ENCODE assay signal across 27 mouse cellular contexts in genomic region chr11:94003346-94003745, GRCm38 (mm10). TPM values are rescaled to one million over a fixed set of nuclear protein-coding genes. Genes with fewer than 3 reads are reported as not detected.
"Had no signal": no experiment of that assay in that cellular context is flagged by ENCODE, and none has a peak within 500 bp of the region (broad histone marks: within the 10 kb centered on the region; RNA-seq: fewer than 3 reads in every experiment).

No protein-coding gene starts in this region.

- H3K9ac ChIP-seq: embryonic facial prominence, embryonic 12.5 days; embryonic facial prominence, embryonic 13.5 days; embryonic facial prominence, embryonic 15.5 days; forebrain, embryonic 12.5 days; forebrain, embryonic 13.5 days; forebrain, embryonic 15.5 days; forebrain, postnatal 0 days had no signal

- DNase-seq: cerebellum, adult 2 months; cerebellum, adult 8-10 months; cerebellum, adult 9-10 months; cerebellum, adult 9-11 months; cerebellum, postnatal 10 days; cerebellum, postnatal 14 days; cerebellum, postnatal 25 days; cerebellum, postnatal 36 days; embryo, embryonic 11 days; forebrain, postnatal 0 days; gastrocnemius, adult 2 months; gastrocnemius, postnatal 10 days; gastrocnemius, postnatal 14 days; gastrocnemius, postnatal 25 days; gastrocnemius, postnatal 36 days; heart, adult 11 months; heart, adult 18-20 months had no signal

- H3K27ac ChIP-seq: embryonic facial prominence, embryonic 10.5 days; embryonic facial prominence, embryonic 12.5 days; embryonic facial prominence, embryonic 13.5 days; embryonic facial prominence, embryonic 15.5 days; forebrain, embryonic 10.5 days; forebrain, embryonic 12.5 days; forebrain, embryonic 13.5 days; forebrain, embryonic 15.5 days; gastrocnemius, adult 2 months had no signal

- H3K4me3 ChIP-seq: embryonic facial prominence, embryonic 10.5 days; embryonic facial prominence, embryonic 12.5 days; embryonic facial prominence, embryonic 13.5 days; embryonic facial prominence, embryonic 15.5 days; erythroblast, embryonic 14.5 days; forebrain, embryonic 10.5 days; forebrain, embryonic 12.5 days; forebrain, embryonic 13.5 days; forebrain, embryonic 15.5 days; gastrocnemius, adult 2 months had no signal

- H3K4me1 ChIP-seq: embryonic facial prominence, embryonic 10.5 days; embryonic facial prominence, embryonic 12.5 days had no signal

- H3K36me3 ChIP-seq: embryonic facial prominence, embryonic 12.5 days; embryonic facial prominence, embryonic 15.5 days; forebrain, embryonic 15.5 days had no signal

- H3K27me3 ChIP-seq: embryonic facial prominence, embryonic 12.5 days; embryonic facial prominence, embryonic 13.5 days; embryonic facial prominence, embryonic 15.5 days; forebrain, embryonic 12.5 days; forebrain, embryonic 13.5 days; forebrain, embryonic 15.5 days had no signal

RNA-seq across cellular contexts. Expression of gene Gm20390, which starts 35.3 kb away (rescaled TPM):
- total RNA-seq: common myeloid progenitor, adult 5-6 weeks had no signal
